Mouse (Mus musculus) spleen, adult 18-20 months (tissue): Measurements from ENCODE around the gene Slc2a4.
"Not testable (repeated sequence)": the region's sequence is repeated elsewhere in the genome, so short reads cannot be mapped to it uniquely, and the experiment has no call there.

ENCODE experiments used
- DNase-seq, 2 experiments: peaks; one replicate each; pipeline ENCODE4 v3.0.0; 2022; ENCODE audit warnings: mixed read lengths in 2 of 2

The Slc2a4 gene

DNA sequence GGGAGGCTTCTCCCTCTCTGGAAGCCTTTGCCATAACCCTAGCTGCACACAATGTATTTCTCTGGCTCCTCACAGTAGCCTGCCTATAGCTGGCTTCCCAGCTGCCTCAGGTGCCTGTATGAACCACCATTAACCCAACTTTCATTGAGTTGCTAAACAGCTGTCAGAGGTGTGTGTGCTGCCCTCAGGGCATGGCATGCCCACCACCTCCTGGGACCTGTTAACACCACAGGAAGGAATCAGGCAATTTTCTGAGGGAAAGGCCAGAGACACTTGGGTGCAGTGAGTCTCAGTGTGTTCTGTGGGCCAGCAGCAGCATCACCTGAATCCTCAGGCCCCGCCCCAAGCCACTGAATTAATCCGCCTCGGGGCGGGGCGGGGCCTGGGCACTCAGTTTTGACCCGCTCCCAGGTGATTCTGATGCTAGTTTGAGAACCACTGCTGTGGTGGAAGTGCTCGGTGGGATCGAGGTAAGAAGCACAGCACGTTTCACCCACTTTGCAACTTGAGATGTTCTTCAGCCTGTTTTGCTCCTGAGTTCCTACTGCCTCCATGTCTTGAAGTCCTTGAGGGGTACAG, 9.5 kb downstream of the Slc2a4 start:
- DNase-seq: no peak

DNA sequence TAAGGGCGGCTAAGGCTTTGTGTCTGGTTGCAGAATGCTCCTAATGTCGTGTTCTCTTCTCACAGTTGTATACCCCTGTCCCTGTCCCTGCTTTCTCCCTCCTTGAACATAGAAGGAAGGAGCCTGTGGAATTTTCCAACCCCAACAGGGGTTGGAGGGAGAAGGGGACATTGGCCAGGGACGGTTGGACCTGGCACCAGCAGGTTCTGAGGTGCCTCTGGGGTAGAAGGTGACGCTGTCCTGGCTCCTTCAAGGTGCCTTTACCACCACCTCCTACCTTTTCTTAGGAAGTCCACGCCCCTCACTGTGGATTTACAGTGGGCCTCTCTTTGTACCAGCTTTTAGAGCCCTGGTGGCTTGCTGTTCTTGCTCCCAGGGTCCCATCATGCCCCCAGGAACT, 10.2 kb downstream of the Slc2a4 start:
- DNase-seq: no peak

DNA sequence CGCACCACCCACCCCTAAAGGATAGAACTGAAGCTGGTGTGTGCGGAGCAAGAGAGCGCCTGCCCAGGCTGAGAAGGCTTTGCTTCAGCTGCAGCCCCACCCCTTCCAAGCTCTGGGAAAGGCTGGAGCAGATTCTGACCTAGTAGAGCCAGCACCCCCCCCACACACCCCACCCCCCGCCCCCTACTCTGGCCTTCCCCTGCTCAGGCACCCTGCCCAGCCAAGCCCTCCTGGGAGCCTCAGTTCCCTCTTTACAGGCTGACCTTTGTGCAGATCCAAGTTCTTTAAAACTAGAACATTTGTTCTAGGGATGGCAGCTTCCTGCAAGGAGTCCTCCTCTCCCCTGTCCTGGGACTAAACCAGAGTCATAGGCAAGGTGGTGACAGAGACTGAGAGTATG, 10.6 kb downstream of the Slc2a4 start:
- DNase-seq: no peak

DNA sequence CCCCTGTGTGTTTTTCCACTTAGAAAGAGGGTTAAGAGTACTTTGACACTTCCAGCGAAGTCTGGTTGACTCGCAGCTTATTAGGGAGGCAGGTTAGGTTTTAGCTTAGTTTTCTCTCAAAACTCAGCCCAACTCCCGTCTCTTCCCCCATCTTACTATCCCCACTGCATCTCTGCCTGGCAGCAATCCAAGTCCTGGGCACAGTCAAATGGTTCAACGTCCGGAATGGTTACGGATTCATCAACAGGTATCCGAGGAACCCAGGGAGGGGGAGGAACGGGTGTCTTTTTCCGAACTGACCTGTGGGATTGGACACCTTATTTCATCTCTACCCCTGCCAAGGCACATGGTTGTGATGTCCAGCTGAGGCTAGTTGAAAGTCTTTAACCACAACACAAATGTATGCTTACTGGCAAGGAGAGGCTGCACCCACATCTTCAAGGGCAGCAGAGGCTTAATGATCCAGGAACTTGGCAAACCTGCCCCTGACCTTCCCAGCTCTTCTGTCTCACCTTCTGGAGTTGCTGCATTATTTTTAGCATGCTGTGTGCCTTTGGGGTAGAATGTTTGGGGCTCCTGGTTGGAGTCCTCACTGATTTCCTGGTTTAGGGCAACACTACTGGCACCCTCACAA, 11.2 kb downstream of the Slc2a4 start:
- DNase-seq: no peak

DNA sequence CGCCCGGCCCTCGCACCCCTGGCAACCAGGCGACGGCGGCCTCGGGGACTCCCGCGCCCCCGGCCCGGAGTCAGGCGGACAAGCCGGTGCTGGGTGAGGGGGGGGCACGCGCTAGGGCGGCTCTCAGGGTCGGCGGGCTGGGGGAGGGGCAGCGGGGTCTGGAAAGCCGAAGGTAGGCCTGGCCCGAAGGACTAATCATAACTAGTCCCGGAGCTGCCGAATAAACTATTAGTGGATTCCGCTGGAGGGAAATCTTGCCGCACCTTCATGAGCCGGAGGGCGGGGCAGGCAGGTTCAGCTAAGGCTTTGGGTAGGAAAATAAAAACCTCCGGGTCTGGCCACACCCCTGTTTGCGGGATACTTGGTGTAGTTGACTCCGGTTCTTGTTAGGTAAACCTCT, 11.8 kb downstream of the Slc2a4 start:
- DNase-seq: no peak

DNA sequence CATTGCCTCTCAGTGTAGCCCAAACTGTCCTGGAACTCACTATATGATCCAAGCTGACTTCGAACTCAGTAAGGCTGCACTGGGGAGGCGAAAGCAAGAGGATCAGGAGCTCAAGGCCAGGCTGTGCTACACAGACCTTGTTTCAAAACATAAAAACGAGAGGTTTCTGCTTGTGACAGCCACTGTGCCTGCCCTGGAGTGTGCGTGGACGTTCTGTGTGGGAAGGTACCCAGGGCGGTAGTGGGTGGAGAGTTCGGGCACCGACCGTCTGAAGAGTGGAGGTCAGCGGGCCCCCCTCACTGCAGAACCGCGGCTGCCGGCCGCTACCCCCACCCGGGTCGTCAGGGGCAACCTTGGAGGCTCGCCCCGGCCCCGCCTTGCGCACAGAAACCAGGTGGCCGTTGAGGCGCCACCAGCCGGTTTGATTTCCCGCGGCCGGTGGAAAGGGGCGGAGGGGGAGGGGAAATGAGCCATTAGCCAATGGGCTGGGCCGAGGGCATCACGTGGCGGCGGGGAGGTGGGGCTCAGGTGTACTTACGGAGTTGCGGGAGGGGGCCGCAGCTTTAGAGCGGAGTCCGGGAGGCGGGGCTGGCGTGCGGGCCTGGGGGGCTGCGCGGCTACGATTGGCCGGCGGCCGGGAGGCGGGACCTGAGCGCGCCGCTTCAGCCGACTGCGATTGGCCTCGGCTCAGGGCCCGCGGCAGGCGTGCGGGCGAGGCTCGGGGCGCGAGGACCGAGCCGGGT, 12.7 kb downstream of the Slc2a4 start, which contains the start of gene Ybx2:
Gene Ybx2, plus strand, starts transcription at position 660 of the 743 bp plus-strand sequence.
- peak; percentile 81 to 87 for DNase-seq

DNA sequence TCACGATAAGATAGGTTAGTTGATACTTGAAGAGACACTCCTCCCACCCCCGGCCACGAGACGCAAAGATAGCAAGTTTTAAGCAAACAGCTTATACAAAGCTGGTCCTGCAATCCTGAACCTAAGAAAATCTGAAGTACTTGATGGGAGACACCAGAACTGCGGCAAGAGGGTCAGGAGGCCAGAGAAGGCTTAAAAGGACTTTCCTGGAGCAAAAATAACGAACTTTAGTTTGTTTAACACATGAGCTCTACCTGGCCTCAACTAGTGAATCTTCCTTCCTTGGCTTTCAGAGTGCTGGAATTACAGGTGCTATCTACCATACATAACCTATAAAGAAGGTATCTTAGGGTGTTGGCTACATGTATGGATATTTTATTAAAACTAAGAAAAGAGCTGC, 13.3 kb downstream of the Slc2a4 start:
- no peak for DNase-seq

DNA sequence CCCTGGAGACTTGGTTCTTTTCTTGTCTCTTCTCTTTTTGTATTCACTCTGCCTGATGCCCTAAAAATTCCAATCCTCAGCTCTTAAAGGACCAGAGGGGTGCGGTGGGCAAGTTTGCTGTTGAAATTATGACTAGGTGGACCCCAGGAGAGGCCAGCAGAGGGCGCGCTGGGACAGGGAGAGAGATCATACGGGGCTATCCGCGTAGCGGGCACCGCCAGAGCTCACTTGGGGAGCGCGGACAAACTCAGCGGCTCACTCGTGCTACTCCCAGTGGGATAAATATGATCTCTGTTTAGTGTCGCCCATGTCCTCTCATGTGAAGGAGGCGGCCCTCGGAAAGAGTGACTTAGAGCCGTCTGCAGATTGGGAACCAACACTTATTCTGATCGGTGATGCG, 13.8 kb downstream of the Slc2a4 start:
- DNase-seq: peak; percentile 77 to 95

DNA sequence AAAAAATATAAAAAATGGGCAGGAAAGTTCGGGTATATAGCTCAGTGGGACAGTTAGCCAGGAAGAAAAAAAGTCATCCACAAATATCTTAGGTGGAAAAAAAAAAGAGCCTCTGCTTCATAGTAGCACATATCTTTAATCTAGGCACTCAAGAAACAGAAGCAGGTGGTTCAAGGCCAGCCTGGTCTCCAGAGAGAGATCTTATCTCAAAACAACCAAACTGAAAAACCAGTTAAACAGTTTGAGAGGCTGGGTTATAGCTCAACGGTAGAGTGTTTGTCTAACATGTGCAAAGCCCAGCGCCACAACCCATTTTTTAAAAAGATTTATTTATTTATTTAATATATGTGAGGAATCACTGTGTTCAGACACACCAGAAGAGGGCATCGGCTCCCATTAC, 14.9 kb downstream of the Slc2a4 start:
- no peak for DNase-seq

DNA sequence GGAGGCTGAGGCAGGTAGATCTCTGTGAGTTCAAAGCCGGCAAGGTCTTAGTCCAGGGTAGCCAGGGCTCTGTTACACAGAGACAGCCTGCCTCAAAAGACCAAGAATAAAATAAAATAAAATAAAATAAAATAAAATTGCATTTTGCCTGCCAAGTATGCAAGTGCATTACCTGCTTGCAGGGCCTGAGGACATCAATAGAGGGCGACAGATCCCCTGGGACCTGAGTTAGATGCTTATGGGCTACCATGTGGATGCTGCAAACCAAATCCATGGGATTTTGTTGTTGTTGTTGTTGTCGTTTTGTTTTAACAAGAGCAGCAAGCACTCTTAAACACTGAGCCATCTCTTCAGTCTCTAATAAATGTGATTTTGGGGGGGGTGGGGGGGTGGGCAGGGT, 15.7 kb downstream of the Slc2a4 start:
- no peak for DNase-seq

DNA sequence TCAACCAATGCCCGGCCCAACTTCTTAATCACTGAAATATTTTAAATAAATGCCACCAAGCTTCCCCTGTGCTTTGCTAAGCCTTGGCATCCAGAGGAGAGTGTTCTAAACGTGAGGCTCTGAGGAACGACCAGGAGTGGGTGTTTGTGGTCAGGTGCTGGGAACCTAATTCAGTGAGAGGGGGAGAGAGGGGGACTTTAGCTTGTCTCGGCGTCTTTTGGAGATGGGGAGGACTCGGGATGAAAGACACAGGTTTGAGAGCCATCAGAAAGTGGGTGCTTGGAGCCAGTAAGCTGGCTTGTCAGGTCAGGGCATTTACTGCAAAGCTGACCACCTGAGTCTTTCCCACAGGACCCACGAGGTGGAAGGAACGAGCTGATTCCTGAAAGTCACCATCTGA, 16.2 kb downstream of the Slc2a4 start:
- DNase-seq: no peak

DNA sequence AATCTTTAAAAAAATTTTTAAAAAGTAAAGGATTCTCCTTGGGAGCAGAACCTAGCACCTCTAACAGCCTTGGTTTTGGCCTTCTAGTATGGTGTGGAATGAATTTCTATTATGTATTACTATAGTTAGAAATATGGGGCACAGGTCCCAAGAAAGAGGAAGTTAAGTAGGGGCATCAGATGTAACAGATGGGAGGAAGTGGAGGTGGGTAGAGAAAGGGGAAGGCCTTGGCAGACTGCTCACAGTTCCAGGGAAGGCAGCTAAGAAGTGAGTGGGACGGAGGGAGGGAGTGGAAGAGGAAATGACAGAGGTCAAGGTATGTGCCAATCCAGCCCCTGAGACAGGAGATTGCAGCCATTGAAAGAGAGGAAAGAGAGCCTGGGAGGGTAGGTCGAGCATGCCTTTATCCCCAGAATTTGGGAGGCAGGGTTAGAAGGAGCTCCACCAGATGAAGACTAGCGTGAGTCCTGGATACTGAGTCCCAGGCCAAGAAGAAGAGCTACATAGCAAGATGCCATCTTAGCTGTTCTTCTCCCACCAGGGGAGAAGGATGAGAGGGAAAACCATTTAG, 16.9 kb downstream of the Slc2a4 start:
- peak in 1 of 2 experiments; percentile 26 for DNase-seq

DNA sequence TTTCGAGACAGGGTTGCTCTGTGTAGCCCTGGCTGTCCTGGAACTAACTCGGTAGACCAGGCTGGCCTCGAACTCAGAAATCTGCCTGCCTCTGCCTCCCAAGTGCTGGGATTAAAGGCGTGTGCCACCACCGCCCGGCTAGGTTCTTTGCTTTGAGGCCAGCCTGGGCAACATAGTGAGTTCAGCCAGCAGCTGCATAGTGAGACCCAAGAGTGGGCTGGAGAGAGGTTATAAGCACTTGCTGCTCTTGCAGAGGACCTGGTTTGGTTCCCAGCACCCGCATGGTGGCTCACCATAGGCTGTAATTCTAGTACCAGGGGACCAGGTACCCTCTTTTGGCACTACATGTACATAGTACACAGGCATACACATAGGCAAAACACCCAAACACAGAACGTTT, 17.8 kb downstream of the Slc2a4 start:
- DNase-seq: not testable (repeated sequence)

DNA sequence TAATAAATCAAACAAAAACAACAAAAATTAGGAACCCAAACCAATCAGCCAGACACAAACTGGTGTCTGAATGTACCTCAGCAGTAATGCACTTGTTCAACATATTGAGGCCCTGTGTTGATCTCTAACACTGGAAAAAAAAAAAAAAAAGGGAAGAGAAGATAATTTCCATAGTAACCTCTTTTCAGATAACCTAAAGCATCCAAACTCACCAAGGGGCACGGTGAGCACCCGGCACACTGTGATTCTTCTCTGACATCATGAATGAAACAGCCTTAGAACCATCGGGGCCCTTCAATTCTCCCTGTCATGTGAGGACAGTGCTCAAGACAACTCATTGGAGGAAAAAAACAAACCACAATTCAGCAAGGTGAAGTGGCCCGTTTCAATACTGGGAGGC, 18.3 kb downstream of the Slc2a4 start:
- DNase-seq: no peak

DNA sequence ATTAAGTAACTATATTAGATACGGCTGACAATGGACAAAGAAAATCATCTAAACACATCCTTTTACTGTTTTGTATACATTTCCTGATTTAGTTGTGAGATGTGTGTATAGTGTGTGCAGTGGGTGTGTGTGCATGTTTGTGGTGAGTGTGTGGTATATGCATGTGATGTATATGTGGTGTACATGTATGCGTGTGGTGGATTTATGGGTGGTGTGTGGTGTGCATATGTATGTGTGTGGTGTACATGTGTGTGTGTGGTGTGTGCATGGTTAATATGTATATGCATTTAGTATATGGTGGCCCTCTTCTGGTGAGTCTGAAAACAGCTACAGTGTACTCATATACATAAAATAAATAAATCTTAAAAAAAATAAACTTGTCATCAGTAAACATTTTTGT, 20.5 kb downstream of the Slc2a4 start:
- no peak for DNase-seq

DNA sequence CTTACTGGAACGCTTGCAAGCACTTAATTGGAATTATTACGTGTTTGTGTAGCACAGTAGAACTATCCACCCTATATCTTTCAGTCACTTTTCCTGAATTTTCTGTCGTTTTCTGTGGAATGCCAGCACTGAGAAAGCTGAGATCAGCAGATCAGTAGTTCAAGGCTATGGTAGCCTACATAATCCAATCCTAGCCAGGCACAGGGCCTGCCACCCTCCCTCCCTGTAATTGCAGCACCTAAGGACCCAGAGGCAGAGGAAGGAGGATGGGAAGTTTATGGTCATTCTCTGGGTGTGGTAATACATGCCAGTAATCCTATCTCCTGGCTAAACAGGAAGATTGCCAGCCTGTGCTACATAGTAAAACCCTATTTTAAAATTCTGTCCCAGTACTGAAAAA, 25.2 kb downstream of the Slc2a4 start:
- DNase-seq: no peak

DNA sequence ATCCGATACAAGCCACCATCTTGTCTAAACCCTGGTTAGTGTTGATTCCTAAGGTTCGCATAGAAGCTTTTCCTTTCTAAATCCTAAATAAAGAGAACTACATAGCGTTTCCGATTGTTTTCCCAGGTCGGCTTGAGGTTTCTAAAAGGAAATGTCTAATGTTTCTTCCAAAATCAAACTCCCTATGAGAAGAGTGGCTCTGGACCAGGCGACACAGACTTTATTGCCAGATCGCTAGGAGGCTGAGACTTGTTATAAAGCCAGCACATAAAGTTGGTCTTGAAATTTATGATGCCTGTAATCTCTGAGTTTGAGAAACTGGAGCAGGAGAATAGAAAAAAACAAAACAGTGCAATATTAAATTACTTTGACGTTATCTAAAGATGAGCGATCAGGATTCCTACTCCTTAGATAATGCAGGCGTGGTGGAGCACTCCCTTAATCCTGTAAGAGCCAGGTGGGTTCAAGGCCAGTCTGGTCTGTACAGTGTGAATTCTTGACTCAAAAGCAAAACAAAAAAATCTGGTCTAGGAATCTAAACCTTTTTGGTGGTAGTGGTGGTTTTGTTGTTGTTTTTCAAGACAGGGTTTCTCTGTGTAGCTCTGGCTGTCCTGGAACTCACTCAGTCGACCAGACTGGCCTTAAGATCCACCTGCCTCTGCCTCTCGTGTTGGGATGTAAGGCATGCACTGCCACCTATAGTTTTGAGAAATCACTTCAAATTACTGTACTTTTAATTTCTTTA, 25.8 kb downstream of the Slc2a4 start:
- no peak for DNase-seq

DNA sequence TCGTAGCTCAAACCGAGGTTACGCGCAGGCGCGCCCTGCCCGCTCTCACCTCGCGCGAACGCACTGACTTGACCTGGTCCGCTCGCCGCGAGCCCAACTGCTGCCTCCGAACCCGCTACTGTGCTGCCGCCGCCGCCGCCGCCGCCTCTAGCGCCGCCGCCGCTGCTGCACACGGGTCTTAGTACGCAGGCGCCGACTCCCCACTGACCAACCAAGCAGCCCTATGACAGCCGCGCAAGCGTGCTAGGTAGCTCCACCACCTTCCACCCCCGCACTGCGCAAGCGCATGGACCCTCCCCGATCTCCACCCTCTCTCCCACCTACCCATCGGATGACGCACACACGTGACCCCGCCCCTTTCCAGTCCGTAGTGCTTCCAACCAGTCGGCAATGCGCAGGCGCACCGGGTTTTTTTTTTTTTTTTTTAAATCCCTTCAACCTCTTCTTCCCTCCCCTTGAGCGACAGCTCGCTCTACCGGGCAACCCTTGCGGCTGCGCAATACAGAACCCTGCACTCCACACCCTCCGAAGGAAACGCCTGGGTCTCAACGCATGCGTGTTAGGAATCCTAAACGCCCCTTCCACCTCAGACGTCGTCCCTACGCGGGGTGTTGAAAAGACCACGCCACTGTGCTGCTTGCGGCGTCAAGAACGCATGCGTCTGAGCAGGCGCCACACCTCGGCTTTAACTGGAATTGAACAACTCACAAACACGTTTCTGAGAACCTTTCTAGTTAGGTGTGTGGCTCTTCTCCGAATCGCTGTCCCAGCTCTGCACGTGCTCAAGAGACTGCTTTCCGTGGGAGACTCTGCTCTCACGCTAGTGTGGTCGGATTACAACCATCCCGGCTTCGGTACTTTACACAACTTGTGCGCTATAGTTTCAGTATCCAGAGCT, 26.6 kb downstream of the Slc2a4 start, which contains the start of gene Eif5a:
Gene Eif5a, minus strand, starts transcription at position 845 of the 898 bp plus-strand sequence.
- DNase-seq: peak; percentile 100

DNA sequence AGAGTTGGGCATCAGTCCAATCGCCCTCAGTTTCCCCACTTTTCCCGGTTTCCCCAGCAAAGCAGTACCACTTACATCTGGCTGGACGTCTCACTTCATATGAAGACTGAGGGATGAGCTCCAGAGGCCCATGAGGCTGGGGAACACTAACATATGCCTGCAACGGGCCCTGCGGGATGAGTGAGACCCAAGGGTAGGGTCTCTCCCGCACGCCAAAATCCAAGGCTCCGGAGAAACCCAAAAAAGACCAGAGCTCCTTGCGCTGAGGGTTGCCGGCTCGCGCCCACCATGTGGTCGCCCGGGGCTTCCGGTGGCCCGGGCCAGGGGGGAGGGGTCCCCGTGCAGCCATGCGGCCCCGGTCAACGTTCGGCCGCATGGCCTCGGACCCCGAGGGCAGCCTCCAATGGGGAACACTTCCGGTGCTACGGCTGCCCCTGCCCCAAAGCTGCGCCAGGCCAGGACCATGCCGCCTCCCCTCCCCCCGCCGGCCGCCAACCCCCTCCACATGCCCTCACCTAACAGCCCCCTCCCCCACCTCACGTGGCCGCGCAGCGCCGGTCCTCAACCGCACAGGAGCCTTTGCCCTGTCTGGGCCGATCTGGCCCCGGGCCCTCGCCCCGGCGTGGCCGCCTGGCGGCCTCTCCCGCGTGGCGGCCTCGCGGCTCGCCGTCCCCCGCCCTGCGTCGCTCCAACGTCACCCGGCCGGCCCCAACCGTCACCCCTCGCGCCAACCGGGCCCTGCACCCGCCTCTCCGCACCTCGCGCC, 27.5 kb downstream of the Slc2a4 start:
- no peak for DNase-seq

DNA sequence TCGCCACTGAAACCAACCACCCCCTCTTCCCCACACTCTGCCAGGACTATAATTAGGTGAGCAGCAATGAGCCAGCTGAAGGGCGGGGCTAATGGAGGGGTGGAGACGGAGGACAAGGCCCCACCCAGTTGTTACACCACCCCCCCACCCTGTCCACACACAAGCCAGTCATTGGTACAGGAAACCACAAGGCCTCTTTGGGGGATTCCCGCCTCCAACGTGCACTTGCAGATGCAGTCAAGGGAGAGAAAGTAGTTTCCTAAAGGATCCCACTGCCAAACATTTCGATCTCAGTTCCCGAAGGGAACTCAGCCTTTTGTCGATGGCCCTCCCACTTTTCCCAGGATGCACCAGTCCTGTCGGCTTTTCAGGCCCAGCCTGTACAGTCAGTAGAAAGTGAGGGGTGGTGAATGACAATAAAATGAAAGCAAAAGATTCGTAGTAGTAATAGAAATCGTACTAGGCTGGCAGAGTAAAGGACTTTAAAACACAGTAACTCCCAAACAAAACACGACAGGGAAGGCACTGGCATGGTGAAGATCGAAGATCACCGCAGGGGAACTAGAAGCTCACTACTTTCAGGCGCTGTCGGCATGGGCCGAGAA, 28.2 kb downstream of the Slc2a4 start:
- DNase-seq: peak; percentile 79 to 81

DNA sequence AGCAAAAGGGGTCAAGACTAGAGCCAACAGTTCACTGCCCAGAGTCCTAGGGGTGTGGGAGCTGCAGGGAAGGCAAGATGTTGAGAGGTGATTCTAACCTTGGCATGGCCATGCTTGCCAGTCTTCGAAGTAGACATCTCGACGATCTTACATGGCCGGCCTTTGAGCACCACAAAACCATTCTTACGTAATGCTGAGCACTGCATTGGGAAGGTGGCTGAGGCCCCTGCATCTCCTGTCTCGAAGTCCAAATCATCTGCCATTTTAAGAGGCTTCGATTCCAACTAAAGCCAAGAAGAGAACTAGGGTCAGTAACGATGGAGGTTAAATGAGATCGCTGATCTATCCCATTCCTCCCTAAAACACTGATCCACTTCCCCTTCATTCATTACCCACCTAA, 28.9 kb downstream of the Slc2a4 start:
- DNase-seq: no peak
